Mouse (Mus musculus) embryo, embryonic 11 days (tissue): ENCODE measurements around the gene Mchr1.

Source experiments
- DNase-seq: peaks from one replicate; pipeline ENCODE4 v3.0.0-alpha.2; 2015

The Mchr1 gene

GRCm38 (mm10) chr15:81228258-81228657, 7.0 kb upstream of the Mchr1 start:
- DNase-seq: no peak

- DNase-seq: no peak
These were observed 5.5 kb upstream of the Mchr1 start for GRCm38 (mm10) chr15:81229791-81230190.

GRCm38 (mm10) chr15:81231325-81231724, 4.0 kb upstream of the Mchr1 start:
- no peak for DNase-seq

GRCm38 (mm10) chr15:81236062-81236461, 763 bp downstream of the Mchr1 start:
- peak; percentile 39 for DNase-seq

- DNase-seq: no peak
These were observed 2.2 kb downstream of the Mchr1 start for GRCm38 (mm10) chr15:81237471-81237870.

GRCm38 (mm10) chr15:81239261-81239660, 4.0 kb downstream of the Mchr1 start:
- DNase-seq: peak; percentile 68

GRCm38 (mm10) chr15:81239794-81240343, 4.6 kb downstream of the Mchr1 start:
- no peak for DNase-seq

GRCm38 (mm10) chr15:81246890-81247289, 11.6 kb downstream of the Mchr1 start:
- DNase-seq: no peak

- DNase-seq: no peak
These were observed 12.5 kb downstream of the Mchr1 start for GRCm38 (mm10) chr15:81247583-81248340.

- DNase-seq: no peak
These were observed 13.0 kb downstream of the Mchr1 start for GRCm38 (mm10) chr15:81248341-81248679.

GRCm38 (mm10) chr15:81248951-81249579, 13.8 kb downstream of the Mchr1 start:
- no peak for DNase-seq

GRCm38 (mm10) chr15:81252626-81253174, 17.4 kb downstream of the Mchr1 start:
- DNase-seq: no peak

GRCm38 (mm10) chr15:81253585-81253984, 18.3 kb downstream of the Mchr1 start:
- DNase-seq: no peak

GRCm38 (mm10) chr15:81254113-81254640, 18.9 kb downstream of the Mchr1 start:
- DNase-seq: no peak

GRCm38 (mm10) chr15:81255063-81255462, 19.8 kb downstream of the Mchr1 start:
- DNase-seq: no peak

GRCm38 (mm10) chr15:81258296-81258695, 23.0 kb downstream of the Mchr1 start:
- no peak for DNase-seq

- DNase-seq: no peak
These were observed 24.0 kb downstream of the Mchr1 start for GRCm38 (mm10) chr15:81259304-81259703.

GRCm38 (mm10) chr15:81260208-81260607, 24.9 kb downstream of the Mchr1 start:
- no peak for DNase-seq

GRCm38 (mm10) chr15:81264392-81265095, 29.2 kb downstream of the Mchr1 start:
- DNase-seq: no peak

- no peak for DNase-seq
These were observed 32.1 kb downstream of the Mchr1 start for GRCm38 (mm10) chr15:81267416-81267815.

GRCm38 (mm10) chr15:81272305-81273053, 37.2 kb downstream of the Mchr1 start:
- DNase-seq: no peak

GRCm38 (mm10) chr15:81273361-81273760, 38.1 kb downstream of the Mchr1 start:
- no peak for DNase-seq
